Mouse (Mus musculus): ENCODE measurements around the gene Ptpn4. TPM values are rescaled to one million over a fixed set of nuclear protein-coding genes. Genes with fewer than 3 reads are reported as not detected.

The Ptpn4 gene
- polyA plus RNA-seq, 1 experiment: 17.2 TPM

- Histone ChIP-seq H3K4me3 (ENCODE audit: control insufficient read depth, low read depth, low read length) (no peak overlapping the region), H3K27me3 (ENCODE audit: control insufficient read depth, insufficient read depth, low read length) (no peaks in the 10 kb centered on the region), H3K4me1 (ENCODE audit: control insufficient read depth, insufficient read depth, low read length) (no peaks in the 10 kb centered on the region), H3K27ac (ENCODE audit: control insufficient read depth, insufficient read depth, low read depth, low read length) (no peak overlapping the region), H3K36me3 (ENCODE audit: control insufficient read depth, insufficient read depth, low read length) (no peaks in the 10 kb centered on the region)
- TF ChIP-seq CTCF (IDR thresholded peaks at IDR 0.05; ENCODE audit: control insufficient read depth, insufficient read depth, insufficient replicate concordance, low read depth, low read length): no peak
- no peak for TF ChIP-seq POLR2A (IDR thresholded peaks at IDR 0.05; ENCODE audit: control insufficient read depth, low read depth, low read length)
Observed at GRCm38 (mm10) chr1:119605396-119605795, 232.0 kb downstream of the Ptpn4 start.

Other genes starting within 250 kb of the Ptpn4 start
- 8.3 and 11.3 TPM in 2 replicates for gene Epb41l5, start 188.6 kb downstream of the Ptpn4 start, polyA plus RNA-seq (2012; rRNA removed)
- 12.6 and 13.4 TPM in 2 replicates for gene Tmem177, start 75.6 kb upstream of the Ptpn4 start, polyA plus RNA-seq (2012; rRNA removed)
- gene Cfap221, start 159.6 kb upstream of the Ptpn4 start, polyA plus RNA-seq (2012; rRNA removed): 19.4 and 22.9 TPM in 2 replicates
- 0.36 and 0.78 TPM in 2 replicates for gene Sctr, start 169.3 kb upstream of the Ptpn4 start, polyA plus RNA-seq (2012; rRNA removed)
- 9.3 and 21.3 TPM in 2 replicates for gene Tmem37, start 236.5 kb upstream of the Ptpn4 start, polyA plus RNA-seq (2012; rRNA removed)